Mouse (Mus musculus) embryonic fibroblast, embryonic 13.5 days (primary cell): ENCODE measurements at regions not wholly inside any gene's neighbourhood (a gene's known extent, or its start where the extent isn't known, plus 50 kb on each side); places are given as distances from the start of the nearest gene placed in this dataset.

ENCODE experiments used
- CTCF ChIP-seq: IDR thresholded peaks from 2 replicates; pipeline ENCODE4 v1.5.1; 2011; ENCODE audit warnings: mild to moderate bottlenecking, control low read depth, low read length, moderate library complexity, borderline replicate concordance; ENCODE audit not compliant: insufficient read depth
- POLR2A ChIP-seq: IDR thresholded peaks from 2 replicates; pipeline ENCODE4 v1.6.1; 2011; ENCODE audit warnings: low read depth, mild to moderate bottlenecking, control low read depth, low read length, moderate library complexity

- no peak for TF ChIP-seq CTCF
- TF ChIP-seq POLR2A = no peak
These were observed 105.5 kb downstream of the Tpra1 start for GRCm38 (mm10) chr6:89007516-89007915.
